Mouse (Mus musculus) CH12.LX (cell line): Measurements from ENCODE around the gene Gtsf2. TPM values are rescaled to one million over a fixed set of nuclear protein-coding genes. Genes with fewer than 3 reads are reported as not detected.

Experiments used
- DNase-seq: peaks from one replicate; pipeline ENCODE4 v3.0.0-alpha.2; 2013; ENCODE audit errors: extremely low read depth
- H3K27ac ChIP-seq: 2 replicates; pipeline ENCODE4 v1.5.1; 2012; ENCODE audit warnings: low read depth, mild to moderate bottlenecking, control low read depth, moderate library complexity; ENCODE audit not compliant: insufficient read depth
- H3K27me3 ChIP-seq: replicated peaks from 2 replicates; pipeline ENCODE3; 2012; ENCODE audit warnings: inconsistent platforms
- H3K36me3 ChIP-seq, 2 experiments: replicated peaks in 1 of 2; 2 replicates each; pipeline versions ENCODE3 to v1.6.1; 2012; ENCODE audit warnings: inconsistent platforms in 1 of 2, low read length in 1 of 2, mild to moderate bottlenecking in 1 of 2, mixed read lengths in 1 of 2, moderate library complexity in 1 of 2; ENCODE audit not compliant: control insufficient read depth in 1 of 2, insufficient read depth in 1 of 2
- H3K4me1 ChIP-seq, 2 experiments: 2 replicates each; pipeline ENCODE4 v1.6.1; 2012; ENCODE audit warnings: inconsistent platforms in 1 of 2, moderate library complexity in 1 of 2; ENCODE audit not compliant: insufficient read depth in 2 of 2, control insufficient read depth in 1 of 2
- H3K4me2 ChIP-seq: 2 replicates; pipeline ENCODE4 v1.6.1; 2012; ENCODE audit warnings: low read depth, mild to moderate bottlenecking, control low read depth; ENCODE audit not compliant: poor library complexity, insufficient read depth, severe bottlenecking
- H3K4me3 ChIP-seq, 3 experiments: fragments of 150-350 bp in 1 of 3; sonication (generic) in 1 of 3; replicated peaks in 1 of 3; 2 replicates each; pipeline versions ENCODE3 to v1.5.1; 2011 to 2012; ENCODE audit warnings: low read depth in 2 of 3, low read length in 2 of 3, mild to moderate bottlenecking in 2 of 3, moderate library complexity in 2 of 3, control low read depth in 1 of 3, improper control_type of control experiment in 1 of 3, inconsistent platforms in 1 of 3, mixed read lengths in 1 of 3; ENCODE audit not compliant: poor library complexity in 1 of 3
- H3K79me2 ChIP-seq: replicated peaks from 2 replicates; pipeline ENCODE4 v1.6.1; 2012; ENCODE audit warnings: mild to moderate bottlenecking, moderate library complexity; ENCODE audit not compliant: control insufficient read depth, poor library complexity, insufficient read depth, severe bottlenecking; ENCODE audit errors: extremely low read depth
- H3K9ac ChIP-seq: 2 replicates; pipeline ENCODE4 v1.6.1; 2012; ENCODE audit warnings: low read depth, mild to moderate bottlenecking, control low read depth, moderate library complexity; ENCODE audit not compliant: insufficient read depth
- H3K9me3 ChIP-seq: replicated peaks from 2 replicates; pipeline ENCODE3; 2012; ENCODE audit warnings: low read length, inconsistent platforms, mixed read lengths
- CHD2 ChIP-seq: IDR thresholded peaks from 2 replicates; pipeline ENCODE4 v1.6.1; 2011; ENCODE audit warnings: low read length, improper control_type of control experiment
- CTCF ChIP-seq, 2 experiments: IDR thresholded peaks in 1 of 2; conservative IDR thresholded peaks in 1 of 2; 2 replicates each; pipeline ENCODE4 v1.5.1; 2011 to 2012; ENCODE audit warnings: low read depth in 2 of 2, low read length in 2 of 2, improper control_type of control experiment in 1 of 2, inconsistent platforms in 1 of 2, mild to moderate bottlenecking in 1 of 2, moderate library complexity in 1 of 2
- ELF1 ChIP-seq: IDR thresholded peaks from 2 replicates; pipeline ENCODE4 v1.6.1; 2014; ENCODE audit warnings: low read depth, mild to moderate bottlenecking, inconsistent platforms, low read length, improper control_type of control experiment
- EP300 ChIP-seq: IDR thresholded peaks from 2 replicates; pipeline ENCODE4 v1.6.1; 2011; ENCODE audit warnings: low read length, improper control_type of control experiment
- GABPA ChIP-seq: IDR thresholded peaks from 2 replicates; pipeline ENCODE4 v1.6.1; 2012; ENCODE audit warnings: low read depth, low read length, improper control_type of control experiment, inconsistent platforms; ENCODE audit not compliant: insufficient replicate concordance
- HCFC1 ChIP-seq: IDR thresholded peaks from 2 replicates; pipeline ENCODE4 v1.6.1; 2012; ENCODE audit warnings: low read depth, mild to moderate bottlenecking, inconsistent platforms, low read length, improper control_type of control experiment
- IRF4 ChIP-seq: IDR thresholded peaks from 2 replicates; pipeline ENCODE4 v1.6.1; 2014; ENCODE audit warnings: low read depth, mild to moderate bottlenecking, inconsistent platforms, low read length, improper control_type of control experiment
- KAT2A ChIP-seq: IDR thresholded peaks from 2 replicates; pipeline ENCODE4 v1.6.1; 2012; ENCODE audit warnings: low read length, improper control_type of control experiment, inconsistent platforms; ENCODE audit not compliant: insufficient replicate concordance
- MAX ChIP-seq: IDR thresholded peaks from 2 replicates; pipeline ENCODE4 v1.6.1; 2011; ENCODE audit warnings: low read length, improper control_type of control experiment
- MAZ ChIP-seq: IDR thresholded peaks from 2 replicates; pipeline ENCODE4 v1.6.1; 2012; ENCODE audit warnings: low read depth, mild to moderate bottlenecking, inconsistent platforms, low read length, improper control_type of control experiment, moderate library complexity
- MEF2A ChIP-seq: IDR thresholded peaks from 2 replicates; pipeline ENCODE4 v1.6.1; 2014; ENCODE audit warnings: low read depth, mild to moderate bottlenecking, inconsistent platforms, low read length, improper control_type of control experiment, borderline replicate concordance
- MXI1 ChIP-seq: IDR thresholded peaks from 2 replicates; pipeline ENCODE4 v1.6.1; 2011; ENCODE audit warnings: mild to moderate bottlenecking, low read depth, low read length, improper control_type of control experiment
- MYC ChIP-seq: IDR thresholded peaks from 2 replicates; pipeline ENCODE4 v1.6.1; 2011; ENCODE audit warnings: low read depth, mild to moderate bottlenecking, improper control_type of control experiment, low read length
- NELFE ChIP-seq: IDR thresholded peaks from 2 replicates; pipeline ENCODE4 v1.6.1; 2011; ENCODE audit warnings: low read depth, low read length, improper control_type of control experiment
- NRF1 ChIP-seq: IDR thresholded peaks from 2 replicates; pipeline ENCODE4 v1.6.1; 2014; ENCODE audit warnings: low read depth, mild to moderate bottlenecking, inconsistent platforms, low read length, improper control_type of control experiment, moderate library complexity
- POLR2AphosphoS2 ChIP-seq: IDR thresholded peaks from 2 replicates; pipeline ENCODE4 v1.6.1; 2011; ENCODE audit warnings: low read depth, low read length, improper control_type of control experiment
- SIN3A ChIP-seq: IDR thresholded peaks from 2 replicates; pipeline ENCODE4 v1.6.1; 2012; ENCODE audit warnings: low read length, improper control_type of control experiment, inconsistent platforms
- SMC3 ChIP-seq: IDR thresholded peaks from 2 replicates; pipeline ENCODE4 v1.6.1; 2011; ENCODE audit warnings: low read depth, low read length, improper control_type of control experiment
- TBP ChIP-seq: conservative IDR thresholded peaks from 2 replicates; pipeline ENCODE4 v1.6.1; 2011; ENCODE audit warnings: low read depth, low read length, improper control_type of control experiment
- TCF12 ChIP-seq: IDR thresholded peaks from 2 replicates; pipeline ENCODE4 v1.6.1; 2014; ENCODE audit warnings: low read depth, mild to moderate bottlenecking, inconsistent platforms, low read length, improper control_type of control experiment
- UBTF ChIP-seq: IDR thresholded peaks from 2 replicates; pipeline ENCODE4 v1.6.1; 2012; ENCODE audit warnings: low read depth, mild to moderate bottlenecking, inconsistent platforms, low read length, improper control_type of control experiment, moderate library complexity
- USF2 ChIP-seq: conservative IDR thresholded peaks from 2 replicates; pipeline ENCODE4 v1.6.1; 2011; ENCODE audit warnings: low read depth, low read length, improper control_type of control experiment
- ZKSCAN1 ChIP-seq: IDR thresholded peaks from 2 replicates; pipeline ENCODE4 v1.6.1; 2012; ENCODE audit warnings: low read depth, inconsistent platforms, low read length, improper control_type of control experiment, borderline replicate concordance
- ZNF384 ChIP-seq: IDR thresholded peaks from 2 replicates; pipeline ENCODE4 v1.6.1; 2012; ENCODE audit warnings: low read depth, low read length, improper control_type of control experiment, inconsistent platforms
- dilution Hi-C: fragments of 300-500 bp; cut with MboI; formaldehyde crosslinking; loops from 2 replicates; pipeline ENCODE4 v1.14.3; 2020; ENCODE audit warnings: low sequenced_read_pairs; ENCODE audit not compliant: extremely low pct_unique_long_range_greater_than_20kb, extremely low pct_ligation_motif_present
- in situ Hi-C: fragments of 300-500 bp; cut with MboI; formaldehyde crosslinking; loops from 3 replicates; pipeline ENCODE4 v1.14.3; 2019; ENCODE audit warnings: low sequenced_read_pairs, low pct_ligation_motif_present, low pct_unique_long_range_greater_than_20kb, mixed read lengths
- polyA plus RNA-seq: library from polyadenylated mRNA; unstranded; fragments of >175 nt; gene quantifications from 2 replicates; pipeline ENCODE4 v1.2.1, GENCODE M21; 2012; ENCODE audit warnings: low read depth; ENCODE audit not compliant: insufficient read length
- total RNA-seq, 2 experiments: library from RNA; depleted of rRNA; stranded (reverse); fragments of 300-350 nt in 1 of 2; fragments of >200 nt in 1 of 2; gene quantifications; 2 replicates each; pipeline ENCODE4 v1.2.3; 2012 to 2014

Gtsf2 gene
- not detected in 2 replicates for total RNA-seq (2012; rRNA removed)
- not detected in 2 replicates for total RNA-seq (2014; rRNA removed)
- not detected in 2 replicates for polyA plus RNA-seq

DNA sequence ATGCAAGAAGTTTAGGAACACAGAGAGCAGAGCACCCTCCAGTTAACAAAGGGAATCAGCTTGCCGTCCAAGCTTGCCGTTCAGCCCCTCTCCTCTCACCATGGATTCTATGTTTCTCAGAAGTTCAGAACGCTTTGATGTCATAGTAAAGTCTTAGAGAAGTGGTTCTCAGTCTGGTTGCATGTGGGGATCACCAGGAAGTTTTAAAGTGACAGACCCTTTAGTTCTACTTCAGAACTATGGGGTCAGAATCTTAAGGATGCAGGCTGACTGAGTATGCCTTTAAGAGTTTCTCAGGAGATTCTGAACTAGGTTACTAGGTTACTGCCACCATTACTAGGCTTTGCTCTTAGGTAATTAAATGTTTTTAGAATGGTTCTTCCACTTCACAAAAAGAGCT, at the start of gene Gtsf2:
Gene Gtsf2 (minus strand): TSS at position 101 of the 400 bp plus-strand sequence.
- Histone ChIP-seq H3K4me1 (peaks cover 0 to 5% of the 10 kb centered on the region in 2 experiments; a peak in 1 of 4 replicates), H3K4me2 (no peak within 1 kb of the TSS), H3K27ac (no peak within 1 kb of the TSS), H3K9me3 (no peaks in the 10 kb centered on the region), H3K4me3 (no peak within 1 kb of the TSS), H3K9ac (no peak within 1 kb of the TSS), H3K36me3 (no peaks in the 10 kb centered on the region), H3K27me3 (peaks cover 9% of the 10 kb centered on the region), H3K79me2 (no peaks in the 10 kb centered on the region)
- dilution Hi-C loops (no loop called here), in situ Hi-C loops (no loop called here)
- DNase-seq: no peak
- TF ChIP-seq CTCF (conservative IDR thresholded peaks at IDR 0.05 in 1 of 2, IDR thresholded peaks at IDR 0.05 in 1 of 2; ENCODE audit: low read depth in 2 of 2, low read length in 2 of 2) (no peak), IRF4 (no peak), MYC (no peak), ZKSCAN1 (no peak), POLR2AphosphoS2 (no peak), USF2 (no peak), MAZ (no peak)

DNA sequence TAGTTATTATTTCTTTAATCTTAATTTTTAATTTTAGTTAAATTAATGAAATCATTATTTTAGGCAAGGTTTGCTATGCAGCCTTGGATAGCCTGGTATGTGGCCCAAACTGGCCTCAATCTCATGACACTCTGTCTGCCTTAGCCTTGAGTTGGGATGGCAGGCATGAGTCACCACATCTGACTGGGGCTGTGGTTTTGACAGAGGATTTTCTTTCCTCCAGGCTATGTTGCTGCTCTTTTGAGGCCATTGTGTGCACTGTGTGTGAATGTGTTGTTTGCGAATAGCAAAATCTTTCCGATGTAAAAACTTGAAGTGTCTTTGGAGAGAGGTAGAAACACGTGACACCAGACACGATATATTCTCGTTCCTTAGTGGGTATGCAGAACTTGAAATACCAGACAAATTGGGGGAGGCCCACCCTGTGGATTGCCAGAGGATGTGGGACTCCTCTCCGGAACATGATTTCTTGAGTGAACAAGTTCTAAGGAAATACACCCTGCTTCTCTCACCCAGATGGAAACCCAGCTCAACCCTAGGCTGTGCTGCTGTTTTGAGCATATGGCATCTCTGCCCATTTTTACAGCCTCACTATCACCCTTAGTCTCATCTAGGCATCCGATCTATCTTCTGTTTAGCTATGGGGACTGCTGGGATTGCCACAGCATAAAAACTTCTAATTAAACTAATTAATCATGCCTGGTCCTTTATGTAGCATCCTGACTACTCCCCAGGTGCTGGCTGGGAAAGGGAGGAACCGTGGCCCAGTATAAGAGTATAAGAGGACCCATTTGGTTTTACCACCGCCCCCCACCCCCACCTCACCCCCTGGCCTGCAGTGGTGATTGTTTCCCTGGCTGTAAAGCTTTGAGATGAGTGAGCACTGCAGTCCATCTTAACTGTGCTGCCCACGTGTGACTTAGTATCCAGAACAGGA, 48.2 kb upstream of the Gtsf2 start:
- DNase-seq: no peak
- H3K36me3 ChIP-seq: peaks cover 68 to 98% of the 10 kb centered on the region in 2 experiments
- dilution Hi-C loops: no loop called here

DNA sequence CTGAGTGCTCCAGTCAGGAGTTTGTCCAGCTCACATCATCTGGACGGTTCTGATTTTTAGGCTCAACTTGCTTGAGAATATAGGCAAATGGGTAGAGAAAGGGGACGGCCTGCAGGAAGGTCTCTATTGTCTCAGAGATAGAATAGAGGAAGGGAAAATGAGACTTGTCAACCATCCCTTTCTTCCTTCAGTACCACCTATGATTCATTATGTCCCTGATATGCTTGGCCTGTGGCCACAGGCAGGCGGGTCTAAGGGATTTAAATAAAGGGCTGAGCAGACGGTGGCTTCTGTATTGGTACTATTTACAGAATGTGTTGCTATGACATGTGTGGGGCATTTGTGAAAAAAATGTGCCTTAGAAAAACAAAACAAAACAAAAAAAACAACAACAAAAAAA, 40.1 kb upstream of the Gtsf2 start:
- H3K27ac ChIP-seq: no peak overlapping the region
- no peaks in the 10 kb centered on the region for H3K27me3 ChIP-seq
- H3K4me1 ChIP-seq: peaks cover 0 to 25% of the 10 kb centered on the region in 2 experiments; a peak in 2 of 4 replicates
- H3K79me2 ChIP-seq: no peaks in the 10 kb centered on the region
- dilution Hi-C loops: no loop called here
- no peak overlapping the region for H3K4me3 ChIP-seq
- no peaks in the 10 kb centered on the region for H3K9me3 ChIP-seq
- H3K9ac ChIP-seq: no peak overlapping the region
- H3K4me2 ChIP-seq: no peak overlapping the region
- H3K36me3 ChIP-seq: peaks cover 87 to 98% of the 10 kb centered on the region in 2 experiments
- peak; percentile 60 for DNase-seq
- in situ Hi-C loops: no loop called here
- TF ChIP-seq MXI1: no peak
- no peak for TF ChIP-seq NRF1
- TF ChIP-seq IRF4: no peak
- TF ChIP-seq HCFC1: no peak
- no peak for TF ChIP-seq GABPA
- no peak for TF ChIP-seq SIN3A
- TF ChIP-seq POLR2AphosphoS2: no peak
- TF ChIP-seq EP300: no peak
- no peak for TF ChIP-seq MAX
- no peak for TF ChIP-seq UBTF
- no peak for TF ChIP-seq MEF2A
- no peak for TF ChIP-seq MAZ
- TF ChIP-seq USF2: no peak
- TF ChIP-seq TBP: no peak
- TF ChIP-seq KAT2A: no peak
- no peak for TF ChIP-seq SMC3
- TF ChIP-seq CHD2: no peak

More for the DNA sequence above, 48.2 kb upstream of the Gtsf2 start:
- no peak overlapping the region for H3K4me2 ChIP-seq
- in situ Hi-C loops: no loop called here
- no peak overlapping the region for H3K27ac ChIP-seq
- TF ChIP-seq IRF4: no peak
- TF ChIP-seq MAZ: no peak
- no peak for TF ChIP-seq EP300
- TF ChIP-seq MYC: no peak
- TF ChIP-seq TCF12: no peak
- TF ChIP-seq KAT2A: no peak
- TF ChIP-seq ELF1: no peak
- no peak for TF ChIP-seq MAX
- no peak for TF ChIP-seq NELFE
- TF ChIP-seq ZNF384: no peak
- no peak overlapping the region for H3K9ac ChIP-seq
- no peak overlapping the region for H3K4me3 ChIP-seq
- H3K79me2 ChIP-seq: no peaks in the 10 kb centered on the region
- H3K4me1 ChIP-seq: peaks cover 0 to 12% of the 10 kb centered on the region in 2 experiments; a peak in 2 of 4 replicates
- no peaks in the 10 kb centered on the region for H3K9me3 ChIP-seq
- no peaks in the 10 kb centered on the region for H3K27me3 ChIP-seq
